Mouse (Mus musculus): ENCODE measurements around the gene Tnnt3. TPM values are rescaled to one million over a fixed set of nuclear protein-coding genes. Genes with fewer than 3 reads are reported as not detected.
A peak's percentile ranks its signal among the peaks of the same experiment; 100 is the strongest.

Gene Tnnt3
- polyA plus RNA-seq, 1 experiment = 48.3 TPM

- TF ChIP-seq CTCF (conservative IDR thresholded peaks at IDR 0.05; ENCODE audit: insufficient read depth, insufficient read length, low read depth, low read length) = no peak
- DNase-seq = no peak
- Histone ChIP-seq H3K27me3 (replicated peaks; ENCODE audit: control insufficient read depth, insufficient read depth, low read length) (no peaks in the 10 kb centered on the region), H3K4me1 (ENCODE audit: control insufficient read depth, insufficient read depth, low read length) (no peaks in the 10 kb centered on the region), H3K4me3 (ENCODE audit: insufficient read depth, low read depth, low read length) (no peak overlapping the region), H3K36me3 (ENCODE audit: control insufficient read depth, insufficient read depth, low read length) (no peaks in the 10 kb centered on the region), H3K27ac (ENCODE audit: insufficient read depth, low read depth, low read length) (no peak overlapping the region)
- 78% methylated on average over 5 of the region's 5 CpGs for WGBS
Observed at GRCm38 (mm10) chr7:142458676-142459298, 39.8 kb upstream of the Tnnt3 start.

DNA sequence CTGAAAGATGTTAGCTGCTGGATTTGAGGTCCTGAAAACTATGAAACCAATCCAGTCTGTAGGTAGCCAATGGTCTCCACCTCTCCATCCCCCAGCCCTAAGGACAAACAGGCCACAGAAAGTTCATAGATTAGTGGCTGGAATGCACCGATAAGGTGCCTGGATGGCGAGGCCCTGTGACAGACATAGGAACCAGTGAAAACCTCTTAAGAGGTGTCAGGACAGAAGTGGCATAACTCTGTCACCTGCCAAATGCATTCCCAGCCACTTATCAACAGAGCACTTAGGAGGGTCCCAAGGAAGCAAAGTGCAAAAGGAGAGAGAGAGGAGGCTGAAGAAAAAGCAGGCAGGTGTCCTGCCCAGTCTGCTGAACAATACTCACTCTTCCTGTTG is 39.3 kb upstream of the Tnnt3 start:
- TF ChIP-seq POLR2A (IDR thresholded peaks at IDR 0.05; ENCODE audit: low read depth, low read length) (no peak), CTCF (conservative IDR thresholded peaks at IDR 0.05; ENCODE audit: insufficient read depth, insufficient read length, low read depth, low read length) (no peak)
- no peak overlapping the region for H3K27ac ChIP-seq (ENCODE audit: insufficient read depth, low read depth, low read length)
- no peaks in the 10 kb centered on the region for H3K27me3 ChIP-seq (replicated peaks; ENCODE audit: control insufficient read depth, insufficient read depth, low read length)
- no peak for DNase-seq
- H3K4me1 ChIP-seq (ENCODE audit: control insufficient read depth, insufficient read depth, low read length) = no peaks in the 10 kb centered on the region
- 97% methylated on average over 2 of the region's 2 CpGs for WGBS
- H3K4me3 ChIP-seq (ENCODE audit: insufficient read depth, low read depth, low read length) = no peak overlapping the region
- no peaks in the 10 kb centered on the region for H3K36me3 ChIP-seq (ENCODE audit: control insufficient read depth, insufficient read depth, low read length)

DNA sequence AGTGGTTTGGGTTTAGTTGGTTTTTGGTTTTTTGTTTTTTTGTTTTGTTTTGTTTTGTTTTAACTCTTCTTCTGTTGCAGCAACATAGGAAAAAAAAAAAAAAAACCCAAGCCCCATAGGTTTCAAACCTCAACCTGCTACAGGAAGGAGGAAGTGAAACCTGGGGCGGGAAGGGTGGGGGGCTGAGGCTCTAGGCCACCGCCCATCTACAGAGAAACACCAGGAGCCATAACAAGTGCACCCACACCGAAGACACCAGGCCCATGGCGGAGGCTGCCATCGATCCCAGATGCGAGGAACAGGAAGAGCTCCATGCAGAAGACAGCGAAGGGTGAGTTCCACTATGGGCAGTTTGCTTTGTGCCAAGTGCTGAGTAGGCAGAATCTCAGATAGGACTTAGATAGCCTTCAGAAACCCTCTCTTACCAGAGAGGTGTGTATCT is 38.0 kb upstream of the Tnnt3 start, which contains the start of gene Lsp1:
TSS of gene Lsp1 (plus strand) at position 174 of the 442 bp plus-strand sequence.
- H3K4me3 ChIP-seq (ENCODE audit: insufficient read depth, low read depth, low read length) = 0 out of 2 replicates have a peak within 1 kb of the TSS, but pooled peaks have one; percentile 8
- H3K27me3 ChIP-seq (replicated peaks; ENCODE audit: control insufficient read depth, insufficient read depth, low read length) = no peaks in the 10 kb centered on the region
- no peak for DNase-seq
- H3K36me3 ChIP-seq (ENCODE audit: control insufficient read depth, insufficient read depth, low read length) = no peaks in the 10 kb centered on the region
- no peak for TF ChIP-seq POLR2A (IDR thresholded peaks at IDR 0.05; ENCODE audit: low read depth, low read length)
- no peak for TF ChIP-seq CTCF (conservative IDR thresholded peaks at IDR 0.05; ENCODE audit: insufficient read depth, insufficient read length, low read depth, low read length)
- WGBS = 95% methylated on average over 7 of the region's 7 CpGs
- H3K4me1 ChIP-seq (ENCODE audit: control insufficient read depth, insufficient read depth, low read length) = no peaks in the 10 kb centered on the region
- H3K27ac ChIP-seq (ENCODE audit: insufficient read depth, low read depth, low read length) = no peak within 1 kb of the TSS

- H3K27ac ChIP-seq (ENCODE audit: insufficient read depth, low read depth, low read length) = no peak overlapping the region
- no peak for DNase-seq
- 69% methylated on average over 2 of the region's 2 CpGs for WGBS
- no peaks in the 10 kb centered on the region for H3K36me3 ChIP-seq (ENCODE audit: control insufficient read depth, insufficient read depth, low read length)
- no peaks in the 10 kb centered on the region for H3K27me3 ChIP-seq (replicated peaks; ENCODE audit: control insufficient read depth, insufficient read depth, low read length)
- H3K4me1 ChIP-seq (ENCODE audit: control insufficient read depth, insufficient read depth, low read length) = no peaks in the 10 kb centered on the region
- no peak for TF ChIP-seq CTCF (conservative IDR thresholded peaks at IDR 0.05; ENCODE audit: insufficient read depth, insufficient read length, low read depth, low read length)
- TF ChIP-seq POLR2A (IDR thresholded peaks at IDR 0.05; ENCODE audit: low read depth, low read length) = no peak
- no peak overlapping the region for H3K4me3 ChIP-seq (ENCODE audit: insufficient read depth, low read depth, low read length)
Observed at GRCm38 (mm10) chr7:142461446-142461845, 37.2 kb upstream of the Tnnt3 start.

GRCm38 (mm10) chr7:142462190-142462589 is 36.4 kb upstream of the Tnnt3 start:
- 79% methylated on average over 6 of the region's 6 CpGs for WGBS
- no peak overlapping the region for H3K27ac ChIP-seq (ENCODE audit: insufficient read depth, low read depth, low read length)
- no peak overlapping the region for H3K4me3 ChIP-seq (ENCODE audit: insufficient read depth, low read depth, low read length)
- no peaks in the 10 kb centered on the region for H3K36me3 ChIP-seq (ENCODE audit: control insufficient read depth, insufficient read depth, low read length)
- H3K4me1 ChIP-seq (ENCODE audit: control insufficient read depth, insufficient read depth, low read length) = no peaks in the 10 kb centered on the region
- DNase-seq = no peak
- TF ChIP-seq POLR2A (IDR thresholded peaks at IDR 0.05; ENCODE audit: low read depth, low read length) (no peak), CTCF (conservative IDR thresholded peaks at IDR 0.05; ENCODE audit: insufficient read depth, insufficient read length, low read depth, low read length) (no peak)
- H3K27me3 ChIP-seq (replicated peaks; ENCODE audit: control insufficient read depth, insufficient read depth, low read length) = no peaks in the 10 kb centered on the region

GRCm38 (mm10) chr7:142462594-142463078 is 36.0 kb upstream of the Tnnt3 start:
- 72% methylated on average over 4 of the region's 4 CpGs for WGBS
- no peak overlapping the region for H3K27ac ChIP-seq (ENCODE audit: insufficient read depth, low read depth, low read length)
- TF ChIP-seq POLR2A (IDR thresholded peaks at IDR 0.05; ENCODE audit: low read depth, low read length) (no peak), CTCF (conservative IDR thresholded peaks at IDR 0.05; ENCODE audit: insufficient read depth, insufficient read length, low read depth, low read length) (no peak)
- no peaks in the 10 kb centered on the region for H3K36me3 ChIP-seq (ENCODE audit: control insufficient read depth, insufficient read depth, low read length)
- no peaks in the 10 kb centered on the region for H3K27me3 ChIP-seq (replicated peaks; ENCODE audit: control insufficient read depth, insufficient read depth, low read length)
- no peaks in the 10 kb centered on the region for H3K4me1 ChIP-seq (ENCODE audit: control insufficient read depth, insufficient read depth, low read length)
- DNase-seq = no peak
- H3K4me3 ChIP-seq (ENCODE audit: insufficient read depth, low read depth, low read length) = no peak overlapping the region

GRCm38 (mm10) chr7:142470171-142470691 is 28.4 kb upstream of the Tnnt3 start:
- no peak for TF ChIP-seq CTCF (conservative IDR thresholded peaks at IDR 0.05; ENCODE audit: insufficient read depth, insufficient read length, low read depth, low read length)
- no peak for TF ChIP-seq POLR2A (IDR thresholded peaks at IDR 0.05; ENCODE audit: low read depth, low read length)
- no peak for DNase-seq
- no peaks in the 10 kb centered on the region for H3K4me1 ChIP-seq (ENCODE audit: control insufficient read depth, insufficient read depth, low read length)
- H3K4me3 ChIP-seq (ENCODE audit: insufficient read depth, low read depth, low read length) = no peak overlapping the region
- no peaks in the 10 kb centered on the region for H3K27me3 ChIP-seq (replicated peaks; ENCODE audit: control insufficient read depth, insufficient read depth, low read length)
- no peak overlapping the region for H3K27ac ChIP-seq (ENCODE audit: insufficient read depth, low read depth, low read length)
- WGBS = 57% methylated on average over 7 of the region's 7 CpGs
- H3K36me3 ChIP-seq (ENCODE audit: control insufficient read depth, insufficient read depth, low read length) = no peaks in the 10 kb centered on the region

Data from kidney, adult 2 months (tissue).